Mouse (Mus musculus) bone marrow, adult 2 months (tissue): ENCODE measurements at regions not wholly inside any gene's neighbourhood (a gene's known extent, or its start where the extent isn't known, plus 50 kb on each side); places are given as distances from the start of the nearest gene placed in this dataset.

Experiments used
- CTCF ChIP-seq: fragments of 200-500 bp; IDR thresholded peaks from 2 replicates; pipeline ENCODE4 v1.5.1; 2011; ENCODE audit warnings: low read length, control low read depth; ENCODE audit not compliant: control insufficient read depth, insufficient read depth
- POLR2A ChIP-seq: fragments of 200-500 bp; IDR thresholded peaks from 2 replicates; pipeline ENCODE4 v1.6.1; 2011; ENCODE audit warnings: low read depth, mild to moderate bottlenecking, control low read depth, low read length, borderline replicate concordance; ENCODE audit not compliant: control insufficient read depth

DNA sequence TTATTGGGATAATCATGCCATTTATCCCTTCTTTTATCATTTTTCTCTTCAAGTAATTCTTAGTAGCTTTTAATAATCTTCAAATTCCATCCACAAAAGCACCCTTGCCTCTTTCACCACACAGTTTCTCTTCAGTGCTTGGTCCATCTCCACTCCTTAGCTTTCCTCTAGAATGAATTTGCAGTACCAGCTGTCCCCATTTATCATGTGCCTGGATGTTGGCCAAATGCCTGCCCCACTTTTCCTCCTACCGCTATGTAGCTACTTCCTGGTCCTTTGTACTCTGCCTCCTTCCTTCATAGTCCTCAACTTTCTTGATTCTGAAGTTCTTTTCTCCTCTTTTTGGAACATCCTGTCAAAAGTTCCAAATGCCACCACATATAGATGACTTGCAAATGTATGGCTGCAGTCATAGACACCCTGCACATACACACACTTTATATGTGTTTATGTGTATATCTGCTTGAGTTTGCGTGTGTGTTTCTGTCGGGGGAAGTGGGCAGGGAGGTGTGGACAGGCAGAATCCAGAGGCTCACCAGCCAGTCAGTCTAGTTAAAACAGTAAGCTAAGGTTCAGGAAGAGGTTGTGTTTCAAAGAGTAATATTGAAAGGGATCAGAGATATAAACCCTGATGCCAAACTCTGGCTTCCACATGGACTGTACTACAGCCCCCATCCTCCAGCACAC is 106.1 kb upstream of the Itga4 start:
- TF ChIP-seq POLR2A: no peak
- no peak for TF ChIP-seq CTCF
